Mouse (Mus musculus) layer of hippocampus, postnatal 25 days (tissue): ENCODE measurements around the gene Mios. TPM values are rescaled to one million over a fixed set of nuclear protein-coding genes. Genes with fewer than 3 reads are reported as not detected.
A peak's percentile ranks its signal among the peaks of the same experiment; 100 is the strongest.

Experiments
- DNase-seq, 2 experiments: peaks; one replicate each; pipeline ENCODE4 v3.0.0; 2022; ENCODE audit warnings: mixed read lengths in 2 of 2, low spot score in 1 of 2; ENCODE audit errors: extremely low spot score in 1 of 2
- total RNA-seq, 2 experiments: library from RNA; stranded (reverse); gene quantifications; 2 replicates each; pipeline ENCODE4 v1.2.3; 2021

The Mios gene
- total RNA-seq, 2 experiments from 2014 or later: 25.2 to 26.5 TPM

DNA sequence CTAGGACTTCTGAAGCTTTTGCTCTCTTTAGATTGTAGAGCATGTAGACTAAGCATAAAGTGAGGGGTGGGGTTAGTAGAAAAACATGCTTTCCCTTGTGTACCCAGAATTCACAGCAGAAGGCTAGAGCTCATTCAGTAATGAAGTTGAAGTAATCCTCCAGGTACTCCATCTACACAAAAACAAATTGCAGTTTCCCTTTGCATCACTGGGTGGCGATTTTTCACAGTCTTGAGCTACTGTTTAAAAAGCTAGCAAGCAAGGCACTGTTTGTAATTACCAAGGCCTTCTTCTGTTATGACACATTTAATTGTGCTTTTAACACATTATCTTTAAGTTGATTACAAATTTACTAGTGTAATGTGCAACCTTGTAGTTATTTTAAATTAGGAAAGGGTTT, 66.1 kb downstream of the Mios start:
- DNase-seq: peak in 1 of 2 experiments; percentile 71

- DNase-seq: no peak
Observed at GRCm38 (mm10) chr6:8276431-8276830, 67.4 kb downstream of the Mios start.

DNA sequence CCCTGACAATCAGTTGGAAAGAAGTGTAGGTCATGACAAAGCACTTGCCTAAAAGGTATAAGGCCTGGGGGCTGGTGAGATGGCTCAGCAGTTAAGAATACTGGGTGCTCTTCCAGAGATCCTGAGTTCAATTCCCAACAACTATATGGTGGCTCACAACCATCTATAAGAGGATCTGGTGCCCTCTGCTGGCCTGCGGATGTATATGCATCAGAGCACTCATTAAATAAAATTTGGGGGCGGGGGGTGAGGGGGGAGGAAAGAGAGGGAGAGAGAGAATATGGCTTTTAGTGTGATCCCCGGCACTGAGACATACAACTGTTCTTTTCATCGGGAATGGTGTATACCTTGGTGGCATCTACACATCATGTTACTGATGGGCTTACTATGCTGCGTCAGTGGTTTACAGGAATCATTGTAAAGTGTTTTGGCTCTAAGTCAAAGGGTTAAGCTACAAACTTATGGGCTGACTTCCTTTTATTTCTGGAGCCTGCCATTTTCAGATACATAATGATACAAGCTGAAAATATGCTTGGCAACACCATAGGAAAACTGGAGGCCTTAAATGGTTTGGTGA, 69.5 kb downstream of the Mios start:
- no peak for DNase-seq

DNA sequence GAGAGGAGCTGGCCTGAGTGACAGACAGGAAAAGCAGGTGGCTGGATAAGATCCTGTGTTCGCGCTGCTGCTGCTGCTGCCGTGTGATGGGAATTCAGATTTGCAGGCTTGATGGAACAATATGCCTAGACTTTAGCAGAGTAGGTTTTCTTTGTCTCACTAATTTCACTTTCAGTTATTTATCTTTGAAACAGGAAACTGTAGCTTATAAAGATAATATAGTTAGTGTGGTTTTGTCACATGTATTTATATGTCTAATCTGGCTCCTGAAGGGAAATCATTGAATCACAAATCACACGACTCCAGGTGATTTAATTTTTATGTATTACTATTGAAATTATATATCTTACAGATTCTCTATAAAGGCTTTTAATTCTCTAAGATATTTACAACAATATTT, 74.2 kb downstream of the Mios start:
- no peak for DNase-seq

- no peak for DNase-seq
Observed at GRCm38 (mm10) chr6:8285401-8285960, 76.5 kb downstream of the Mios start.

Other genes with a start within 250 kb of the Mios start
- gene Col28a1, start 16.6 kb upstream of the Mios start, total RNA-seq: under 1 TPM; 0.30 to 0.75 TPM
- gene Rpa3, start 50.0 kb downstream of the Mios start, total RNA-seq: 10 to 100 TPM; 14.0 to 17.5 TPM
- 10 to 100 TPM; 28.5 to 32.0 TPM for gene Umad1, start 50.1 kb downstream of the Mios start, total RNA-seq
- gene Gm45062, start 50.2 kb downstream of the Mios start, total RNA-seq: 1 to 10 TPM; 1.5 to 2.6 TPM